In the genomic region with DNA sequence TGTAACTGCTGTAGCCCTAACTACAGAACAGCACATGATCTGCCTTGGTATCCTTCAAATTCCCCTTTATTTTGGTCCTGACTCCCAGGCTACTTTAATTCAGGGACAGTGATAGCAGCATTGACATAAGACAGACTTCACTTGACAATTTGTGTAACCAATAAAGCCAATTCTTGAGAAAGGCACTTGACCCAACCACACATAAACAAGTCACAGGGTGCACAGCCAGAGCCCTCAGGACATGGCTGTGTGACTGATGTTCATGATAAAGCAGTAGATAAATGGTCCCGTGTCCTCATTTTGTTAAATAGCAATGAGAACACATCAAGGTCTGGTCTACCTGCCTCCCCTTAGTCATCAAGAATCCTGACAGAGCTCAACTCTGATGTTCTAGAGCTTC, we compare ENCODE assay signal across 17 mouse cellular contexts. TPM values are rescaled to one million over a fixed set of nuclear protein-coding genes. Genes with fewer than 3 reads are reported as not detected.
"Had no signal": no experiment of that assay in that cellular context is flagged by ENCODE, and none has a peak within 500 bp of the region (broad histone marks: within the 10 kb centered on the region; RNA-seq: fewer than 3 reads in every experiment).

No protein-coding gene starts in this region.

- H3K9me3 ChIP-seq: neural tube, embryonic 13.5 days; neural tube, embryonic 15.5 days; stomach, embryonic 15.5 days had no signal

- DNase-seq: retina, postnatal 1 day; right cerebral cortex, adult 18-20 months; right cerebral cortex, postnatal 14 days; right cerebral cortex, postnatal 25 days; right cerebral cortex, postnatal 4 days; spleen, adult 18-20 months; thymus, adult 18-20 months; thymus, adult 2 months; thymus, postnatal 14 days; thymus, postnatal 25 days; thymus, postnatal 36 days; thymus, postnatal 4 days had no signal

- H3K27ac ChIP-seq: neural tube, embryonic 13.5 days; neural tube, embryonic 15.5 days; stomach, embryonic 15.5 days; stomach, postnatal 0 days had no signal

- H3K9ac ChIP-seq: neural tube, embryonic 13.5 days; neural tube, embryonic 15.5 days; stomach, embryonic 15.5 days had no signal

- H3K27me3 ChIP-seq: neural tube, embryonic 13.5 days; neural tube, embryonic 15.5 days; stomach, embryonic 15.5 days had no signal

- H3K4me2 ChIP-seq: neural tube, embryonic 13.5 days; neural tube, embryonic 15.5 days; stomach, embryonic 15.5 days had no signal

- H3K4me3 ChIP-seq: neural tube, embryonic 13.5 days; neural tube, embryonic 15.5 days; stomach, embryonic 15.5 days had no signal

- H3K4me1 ChIP-seq: neural tube, embryonic 13.5 days; neural tube, embryonic 15.5 days; stomach, embryonic 15.5 days had no signal

RNA-seq across cellular contexts. Expression of a gene that starts 9.4 kb away (rescaled TPM):
- polyA plus RNA-seq: neural tube, embryonic 14.5 days had no signal
